Mouse (Mus musculus) embryo, embryonic 10.5 days (tissue): ENCODE results near the gene Spn.
"Not testable (repeated sequence)": the region's sequence is repeated elsewhere in the genome, so short reads cannot be mapped to it uniquely, and the experiment has no call there.

ENCODE experiments used
- DNase-seq: peaks from one replicate; pipeline ENCODE4 v3.0.0-alpha.2; 2015; ENCODE audit warnings: low spot score

Gene Spn

DNA sequence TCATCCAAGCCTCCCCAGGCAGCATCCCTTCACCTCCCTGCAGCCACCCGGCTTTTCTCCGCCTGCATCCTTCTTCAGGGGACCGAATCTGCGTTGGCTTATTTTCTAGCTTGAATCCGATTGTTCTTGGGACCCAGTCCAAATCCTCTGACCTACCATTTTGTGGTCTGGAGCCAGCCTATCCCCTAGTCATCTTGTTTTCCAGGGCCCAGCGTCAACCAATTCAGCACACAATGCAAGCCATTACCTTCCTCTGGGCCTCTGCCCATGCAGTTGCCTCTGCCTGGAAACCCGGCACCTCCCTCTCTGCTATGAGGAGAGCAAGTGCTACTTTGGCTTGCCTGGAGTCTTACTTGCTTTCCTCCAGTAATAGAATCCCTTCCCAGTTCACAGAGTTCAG is 32.1 kb downstream of the Spn start:
- DNase-seq: no peak

DNA sequence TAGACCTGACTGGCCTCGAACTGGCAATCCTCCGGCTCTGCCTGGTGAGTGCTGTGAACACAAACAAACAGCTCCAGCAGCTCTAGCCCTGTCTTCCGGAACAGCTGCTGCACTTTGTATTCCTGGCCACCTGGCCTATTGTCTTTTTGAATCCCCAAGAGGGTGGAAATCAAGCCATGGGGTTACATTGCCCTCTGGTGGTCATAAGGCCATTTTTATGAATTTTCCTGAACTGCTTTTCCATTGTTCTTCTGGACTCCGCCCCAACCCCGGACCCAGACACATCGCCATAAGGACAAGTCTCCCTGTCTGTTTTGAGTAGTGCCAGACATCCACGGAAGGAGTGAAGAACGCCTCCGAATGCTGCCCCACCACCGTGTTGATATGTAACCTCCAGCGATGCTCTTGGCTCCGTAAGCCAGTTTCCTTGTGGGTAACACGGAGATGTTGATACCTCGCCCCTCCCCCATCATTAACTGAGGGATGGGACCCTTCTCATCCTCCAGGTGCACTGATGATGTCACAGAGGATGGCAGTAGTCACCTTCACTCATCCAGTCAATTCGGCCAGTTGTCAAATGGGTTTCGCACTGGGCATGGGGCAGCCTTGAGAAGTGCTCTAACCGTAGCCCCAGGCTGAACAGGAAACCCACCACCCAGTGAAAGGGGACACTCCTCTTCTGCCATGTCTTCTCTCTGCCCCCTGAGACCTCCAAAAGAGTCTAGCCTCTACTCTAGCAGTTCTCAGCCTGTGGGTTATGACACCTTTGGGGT is 32.9 kb downstream of the Spn start:
- peak; percentile 97 for DNase-seq

DNA sequence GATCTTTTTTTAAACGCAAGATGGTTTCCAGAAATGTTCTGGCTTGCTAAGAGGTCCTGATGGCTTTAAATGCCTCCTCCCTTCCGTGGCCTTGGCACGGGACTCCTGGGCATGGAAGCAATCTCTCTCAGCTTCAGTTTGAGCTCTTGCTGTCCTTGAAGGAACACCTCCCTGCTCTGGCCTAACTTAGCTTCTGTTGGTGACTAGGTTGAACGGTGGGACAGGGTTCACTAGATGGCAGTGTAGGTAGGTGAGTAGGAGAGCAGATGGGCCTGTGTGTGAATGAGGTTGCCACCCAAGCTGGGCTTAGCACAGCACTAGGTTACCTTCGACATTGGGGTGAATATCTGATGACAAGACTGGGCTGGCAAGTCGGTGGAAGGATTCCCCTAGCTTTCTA is 33.7 kb downstream of the Spn start:
- no peak for DNase-seq

DNA sequence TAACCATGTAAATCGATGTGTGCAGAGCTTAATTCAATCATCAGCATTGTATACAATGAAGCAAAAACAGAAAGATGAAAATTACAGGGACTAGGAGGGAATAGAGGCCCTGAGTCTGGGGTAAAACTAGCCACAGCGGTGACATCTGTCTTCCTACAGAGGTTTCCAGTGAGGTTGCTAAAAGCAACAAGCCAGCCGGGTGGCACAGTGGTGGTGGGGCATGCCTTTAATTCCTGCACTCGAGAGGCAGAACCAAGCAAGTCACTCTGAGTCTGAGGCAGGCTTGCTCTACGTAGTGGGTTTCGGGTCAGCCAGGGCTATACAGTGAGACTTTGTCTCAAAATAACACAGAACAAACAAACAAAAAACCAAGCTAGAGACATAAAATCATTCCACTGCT is 35.5 kb downstream of the Spn start:
- DNase-seq: no peak

DNA sequence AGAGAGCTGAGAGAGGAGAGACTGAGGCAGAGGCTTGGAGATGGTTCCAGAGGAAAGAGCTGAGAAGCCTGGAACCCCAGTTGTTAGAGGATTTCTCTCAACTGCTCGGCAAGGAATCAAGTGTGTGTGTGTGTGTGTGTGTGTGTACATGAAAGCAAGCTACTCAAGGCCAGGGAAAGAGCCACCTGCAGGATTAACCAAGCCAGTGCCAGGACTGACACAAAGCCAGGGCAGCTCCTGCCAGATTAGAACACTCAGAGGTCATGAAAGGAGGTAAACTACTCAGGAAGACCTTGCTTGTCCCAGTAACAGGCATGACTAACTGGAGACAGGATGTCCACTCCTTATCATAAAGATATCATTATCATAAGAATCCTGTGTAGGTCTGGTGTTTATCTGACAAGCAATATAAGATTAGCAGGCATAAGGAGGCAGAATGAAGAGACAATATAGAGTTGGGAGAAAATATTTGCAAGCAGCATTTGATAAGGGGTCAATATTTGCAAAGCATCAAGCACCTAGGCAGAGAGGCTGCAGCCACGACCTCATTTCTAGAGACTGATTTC is 36.1 kb downstream of the Spn start:
- no peak for DNase-seq

DNA sequence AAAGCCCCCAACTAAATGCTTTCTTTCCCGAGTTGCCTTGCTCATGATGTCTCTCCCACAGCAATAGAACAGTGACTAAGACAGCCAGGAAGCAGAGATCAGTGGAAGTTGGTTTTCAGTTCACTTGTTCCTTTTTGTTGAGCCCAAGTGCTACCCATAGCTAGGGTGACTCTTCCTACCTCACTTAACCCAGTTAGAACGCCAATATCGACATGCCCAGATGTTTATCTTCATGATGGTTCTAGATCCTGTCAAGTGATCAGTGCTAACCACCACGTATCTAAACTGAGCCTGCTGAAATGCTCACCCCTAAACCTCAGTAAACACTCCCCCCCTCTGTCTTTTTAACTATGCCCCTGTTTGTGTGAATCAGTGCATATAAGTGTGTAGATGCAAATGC is 38.1 kb downstream of the Spn start:
- no peak for DNase-seq

DNA sequence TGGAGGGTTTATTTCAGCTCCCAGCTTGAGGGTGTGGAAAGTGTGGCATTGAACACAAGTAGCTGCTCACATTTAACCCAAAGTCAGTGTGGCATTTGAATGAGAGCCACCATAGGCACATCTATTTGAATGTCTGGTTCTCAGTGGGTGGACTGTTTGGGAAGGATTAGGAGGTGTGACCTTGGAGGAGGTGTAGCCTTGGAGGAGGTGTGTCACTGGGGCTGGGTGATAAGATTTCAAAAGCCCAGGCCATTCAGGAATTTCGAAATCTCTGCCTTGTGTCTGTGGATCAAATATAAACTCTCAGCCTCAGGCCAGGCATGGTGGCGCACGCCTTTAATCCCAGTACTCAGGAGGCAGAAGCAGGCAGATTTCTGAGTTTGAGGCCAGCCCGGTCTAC is 38.7 kb downstream of the Spn start:
- no peak for DNase-seq

DNA sequence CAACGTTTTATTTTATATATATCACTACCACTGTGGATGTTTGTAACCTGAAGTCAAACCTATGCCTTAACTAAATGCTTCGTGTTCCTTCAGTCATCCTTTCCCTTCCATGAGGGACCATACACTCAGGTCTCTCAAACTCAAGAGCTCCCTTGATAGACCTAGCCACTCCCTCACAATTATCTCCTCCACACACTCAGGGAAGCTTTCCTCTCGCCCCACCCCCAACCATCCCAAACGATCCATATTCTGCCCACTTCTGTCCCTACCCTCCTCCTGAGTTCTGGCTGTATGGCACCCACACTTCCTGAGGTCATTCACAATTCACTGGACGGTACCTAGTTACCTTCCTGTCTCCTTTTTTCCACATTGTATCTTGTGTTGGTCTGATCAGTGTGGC is 39.1 kb downstream of the Spn start:
- no peak for DNase-seq

DNA sequence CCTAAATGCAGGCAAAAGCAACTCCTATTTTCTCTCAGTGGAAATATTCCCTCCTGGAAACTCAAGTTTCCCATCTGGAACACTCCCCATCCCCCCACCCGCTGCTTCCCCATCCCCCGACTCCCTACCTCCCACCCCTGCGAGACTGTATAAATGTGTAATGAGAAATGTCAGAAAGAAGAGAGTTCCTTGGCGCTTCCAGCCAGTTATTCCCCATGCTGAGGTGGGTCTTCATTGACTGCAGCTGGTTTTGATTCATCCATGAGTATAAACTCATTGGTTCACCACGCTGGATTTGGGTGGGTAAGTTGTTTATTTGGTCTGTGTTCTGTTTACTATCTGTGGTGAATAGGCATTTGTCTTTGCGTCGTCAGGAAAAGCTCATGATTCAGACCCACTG is 41.2 kb downstream of the Spn start:
- no peak for DNase-seq

DNA sequence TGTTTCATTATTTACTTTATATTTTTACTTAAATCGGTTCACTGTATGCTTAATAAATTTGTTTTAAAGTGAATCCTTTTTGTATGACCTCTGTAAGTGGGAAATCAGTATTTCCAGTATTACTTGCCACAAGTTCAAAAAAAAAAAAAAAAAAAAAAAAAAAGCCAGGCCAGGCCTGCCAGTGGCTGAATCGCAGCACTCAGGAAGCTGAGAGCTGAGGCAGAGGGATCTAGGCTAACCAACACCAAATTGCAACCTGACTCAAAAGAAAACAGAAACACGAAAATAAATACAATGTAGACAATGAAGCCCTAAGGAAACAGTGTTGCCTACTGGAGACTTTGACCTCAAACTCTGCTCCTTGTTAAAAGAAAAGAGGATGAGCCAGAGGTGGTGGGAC is 43.7 kb downstream of the Spn start:
- DNase-seq: no peak

DNA sequence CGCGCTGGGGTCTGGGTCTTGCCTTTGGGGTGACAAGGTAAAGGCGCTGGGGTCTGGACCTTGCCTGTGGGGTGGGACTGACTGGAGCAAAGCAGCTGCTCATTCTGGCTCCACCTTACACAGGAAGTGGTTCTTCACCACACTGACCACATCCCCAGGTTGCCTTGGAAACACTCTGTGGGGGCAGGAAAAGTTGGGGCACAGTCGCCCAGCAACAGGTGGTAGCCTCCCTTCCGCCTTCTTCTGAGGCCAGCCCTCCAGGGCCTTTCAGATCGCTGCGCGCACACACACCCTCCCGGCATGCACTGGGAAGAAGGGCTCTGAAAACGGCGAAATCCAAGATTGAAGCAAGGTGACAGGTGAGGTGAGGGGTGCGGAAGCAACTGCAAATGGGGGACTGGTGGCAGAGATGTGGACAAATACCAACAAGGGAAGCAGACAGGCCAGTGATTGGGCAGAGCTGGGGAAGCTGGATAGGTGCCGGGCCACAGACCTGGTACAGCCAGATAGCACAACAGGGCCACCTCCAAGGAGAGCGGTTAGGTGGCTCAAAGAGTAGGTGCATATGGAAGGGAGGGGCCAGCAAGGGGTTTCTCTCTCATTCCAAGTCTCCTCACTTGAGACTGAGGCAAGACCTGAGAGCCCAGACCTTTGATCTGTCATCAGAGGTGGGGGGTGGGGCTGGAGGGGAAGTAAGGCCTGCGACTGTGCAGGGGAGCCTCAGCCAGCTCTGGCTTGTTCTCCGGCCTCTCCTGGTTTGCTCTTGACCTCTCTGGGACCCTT is 46.3 kb downstream of the Spn start, which contains the start of gene AI467606:
AI467606 (plus strand) TSS at position 246 of the 783 bp plus-strand sequence.
- DNase-seq: no peak

DNA sequence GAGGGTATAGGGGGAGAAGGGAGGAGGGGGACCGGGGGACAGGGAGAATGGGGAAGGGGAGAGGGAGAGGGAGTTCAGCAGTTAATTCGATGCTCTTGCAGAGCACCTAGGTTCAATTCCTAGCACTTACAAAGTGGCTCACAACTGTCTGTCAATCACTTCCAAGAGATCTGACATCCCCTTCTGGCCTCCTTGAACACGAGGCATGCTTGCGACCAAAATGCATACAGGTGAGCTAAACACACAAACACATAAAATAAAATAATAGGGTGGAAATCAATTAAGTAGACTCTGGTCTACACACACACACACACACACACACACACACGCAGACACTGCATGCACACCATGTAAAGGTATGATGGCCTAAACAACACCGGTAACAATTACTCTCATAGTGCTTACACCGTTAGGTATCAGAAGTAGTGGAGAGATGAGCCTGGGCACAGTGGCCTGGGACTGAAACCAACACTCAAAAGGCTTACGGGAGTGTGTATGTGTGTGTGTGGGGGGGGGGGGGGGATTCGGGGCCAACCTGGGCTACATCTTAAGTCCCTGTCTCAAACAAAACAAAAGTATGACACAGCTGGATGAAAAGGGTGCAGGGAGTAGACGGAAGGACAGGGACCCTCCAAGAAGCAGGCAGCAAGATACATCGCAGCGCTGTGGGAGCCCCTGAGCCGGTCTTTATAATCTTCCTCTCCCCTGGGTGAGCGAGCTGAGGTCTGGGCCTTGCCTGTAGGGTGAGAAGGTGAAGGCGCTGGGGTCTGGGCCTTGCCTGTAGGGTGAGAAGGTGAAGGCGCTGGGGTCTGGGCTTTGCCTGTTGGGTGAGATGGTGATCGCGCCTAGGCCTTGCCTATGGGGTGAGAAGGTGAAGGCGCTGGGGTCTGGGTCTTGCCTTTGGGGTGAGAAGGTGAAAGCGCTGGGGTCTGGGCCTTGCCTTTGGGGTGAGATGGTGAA is 47.2 kb downstream of the Spn start:
- DNase-seq: no peak

DNA sequence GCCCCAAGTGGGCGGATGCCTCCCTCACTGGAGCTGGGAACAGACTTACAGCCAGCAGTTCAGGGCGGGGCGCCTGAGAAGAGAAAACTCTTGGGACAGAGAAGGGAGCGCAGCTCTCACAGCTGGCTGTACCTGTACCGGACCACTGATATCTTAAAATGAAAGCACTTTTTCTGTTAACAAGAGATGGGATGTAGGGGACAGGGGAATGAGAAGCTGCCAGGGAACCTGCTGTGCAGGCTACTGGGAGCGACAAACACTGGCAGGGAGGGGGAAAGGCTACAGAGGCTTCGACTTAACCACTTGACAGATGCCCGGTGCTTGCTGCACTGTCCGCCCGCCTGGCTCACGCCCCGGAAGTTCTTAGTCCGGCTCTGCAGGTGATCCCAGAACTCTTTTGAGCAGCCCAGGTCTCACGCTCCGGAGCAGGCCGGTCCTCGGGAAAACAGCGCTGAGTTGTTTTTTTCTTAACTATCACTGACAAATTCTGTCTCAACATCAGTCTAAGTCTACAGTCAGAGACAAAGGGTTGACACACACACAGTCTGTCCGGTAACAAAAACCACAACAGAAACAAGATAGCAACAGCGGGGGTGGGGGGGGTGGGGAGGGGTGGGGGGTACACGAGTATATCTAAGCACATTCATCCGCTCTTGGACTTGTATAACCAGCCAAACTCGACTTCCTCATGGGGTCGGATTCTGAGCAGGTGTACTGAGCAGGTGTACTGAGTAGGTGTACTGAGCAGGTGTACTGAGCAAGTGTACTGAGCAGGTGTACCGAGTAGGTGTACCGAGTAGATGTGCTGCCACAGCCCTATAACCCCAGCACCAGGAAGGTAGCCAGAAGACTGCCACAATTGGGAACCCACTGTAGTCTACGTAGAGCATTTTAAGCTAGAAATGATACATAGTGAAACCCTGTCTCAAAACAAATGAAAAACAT is 48.5 kb downstream of the Spn start:
- DNase-seq: peak; percentile 29

DNA sequence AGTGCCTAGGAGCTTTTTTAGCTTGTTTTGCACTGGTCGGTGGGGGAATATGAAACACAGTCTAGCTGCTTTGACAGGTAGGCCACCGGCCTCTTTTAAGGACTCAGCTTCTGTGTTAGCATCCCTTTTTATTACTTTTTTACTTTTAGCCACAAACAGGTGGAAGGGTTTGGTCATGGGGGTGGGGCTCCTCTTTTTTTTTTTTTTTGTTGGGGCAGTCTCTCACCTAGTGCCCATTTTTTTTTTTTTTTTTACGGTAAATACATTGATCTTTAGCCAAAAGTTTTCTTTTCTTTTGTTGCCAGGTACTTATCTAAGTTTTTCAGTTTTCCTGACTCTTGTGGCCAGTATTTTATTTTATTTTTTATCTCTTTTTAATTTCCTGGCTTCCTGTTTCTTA is 49.5 kb downstream of the Spn start:
- DNase-seq: no peak

DNA sequence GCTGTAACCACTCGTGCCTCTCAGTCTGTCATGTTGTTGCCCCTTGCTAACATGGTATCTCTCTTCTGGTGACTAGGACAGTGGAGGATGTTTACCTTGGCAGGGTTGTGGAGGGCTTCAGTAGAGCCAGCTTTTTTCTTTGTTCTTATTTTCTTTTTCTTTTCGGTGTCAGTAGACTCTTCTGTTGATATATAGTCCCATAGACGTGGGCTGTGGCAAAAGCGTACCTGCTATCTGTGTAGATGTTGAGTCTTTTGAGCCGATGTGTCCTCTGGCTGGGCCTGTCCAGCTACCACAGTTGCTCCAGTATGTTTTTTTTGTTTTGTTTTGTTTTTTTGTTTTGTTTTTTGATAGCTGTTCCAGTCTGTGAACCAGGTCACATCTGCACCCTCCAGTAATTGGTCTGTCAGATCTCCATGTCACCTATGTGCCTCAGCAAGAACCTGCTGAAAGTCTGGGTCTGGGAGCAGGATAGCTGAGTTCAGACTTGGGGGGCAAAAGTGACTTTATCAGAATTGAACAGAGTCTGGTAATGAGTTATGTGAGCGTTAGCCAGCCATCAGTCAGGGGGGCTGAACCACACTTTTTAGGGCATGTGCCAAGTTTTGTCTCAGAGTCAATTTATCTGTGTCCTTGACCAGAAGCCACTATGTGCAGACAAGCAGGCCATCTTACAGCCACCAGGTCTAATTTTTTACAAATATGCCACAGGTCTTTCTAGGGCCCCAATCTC is 50.2 kb downstream of the Spn start, which contains the start of gene Zg16:
Zg16 (minus strand) TSS at position 51 of the 733 bp plus-strand sequence.
- not testable (repeated sequence) for DNase-seq

DNA sequence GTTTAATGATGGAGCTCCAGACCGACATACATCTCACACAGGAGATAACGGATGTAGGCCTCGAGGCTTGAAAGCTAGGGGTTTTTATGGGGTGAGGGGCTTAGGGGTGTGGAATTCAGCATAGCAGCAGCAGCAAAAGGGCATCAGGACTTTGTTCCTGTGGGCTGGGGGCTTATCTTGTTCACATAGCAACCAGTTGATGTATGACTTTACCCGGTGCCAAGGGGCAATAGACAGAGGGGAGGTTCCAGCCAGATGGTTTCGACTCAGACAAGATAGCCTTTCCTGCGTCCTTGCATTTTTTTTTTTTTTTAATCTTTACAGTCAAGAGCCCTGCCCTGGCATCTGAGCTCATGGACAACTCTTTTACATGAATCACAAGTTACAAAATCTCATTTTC is 51.9 kb downstream of the Spn start:
- not testable (repeated sequence) for DNase-seq

DNA sequence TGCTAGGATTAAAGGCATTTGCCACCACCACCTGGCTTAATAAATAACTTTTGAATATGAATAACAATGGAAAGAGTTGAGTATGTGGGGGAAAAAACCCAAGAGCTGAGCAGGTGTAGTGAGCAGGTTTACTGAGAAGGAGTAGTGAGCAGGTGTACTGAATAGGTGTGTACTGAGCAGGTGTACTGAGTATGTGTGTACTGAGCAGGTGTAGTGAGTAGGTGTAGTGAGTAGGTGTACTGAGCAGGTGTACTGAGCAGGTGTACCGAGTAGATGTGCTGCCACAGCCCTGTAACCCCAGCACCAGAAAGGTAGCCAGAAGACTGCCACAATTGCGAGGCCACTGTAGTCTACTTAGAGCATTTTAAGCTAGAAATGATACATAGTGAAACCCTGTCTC is 52.8 kb downstream of the Spn start:
- no peak for DNase-seq

DNA sequence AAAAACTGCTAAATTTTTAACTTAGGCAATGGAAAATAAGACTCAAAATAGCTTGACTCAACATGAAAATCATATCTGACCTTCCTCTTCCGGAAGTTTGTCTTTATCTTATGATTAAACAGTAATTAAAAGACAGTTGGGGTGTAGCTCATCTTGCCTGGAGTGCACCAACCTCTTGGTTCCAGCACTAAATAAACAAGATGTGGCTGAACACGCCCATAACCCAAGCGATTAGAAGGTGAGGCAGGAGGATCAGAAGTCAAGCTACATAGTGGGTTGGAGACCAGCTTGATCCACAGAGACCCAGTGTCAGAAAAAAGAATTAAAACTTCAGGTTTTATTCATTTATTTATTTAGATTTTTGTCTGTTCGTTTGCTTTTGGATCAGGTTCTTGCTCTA is 53.9 kb downstream of the Spn start:
- no peak for DNase-seq

DNA sequence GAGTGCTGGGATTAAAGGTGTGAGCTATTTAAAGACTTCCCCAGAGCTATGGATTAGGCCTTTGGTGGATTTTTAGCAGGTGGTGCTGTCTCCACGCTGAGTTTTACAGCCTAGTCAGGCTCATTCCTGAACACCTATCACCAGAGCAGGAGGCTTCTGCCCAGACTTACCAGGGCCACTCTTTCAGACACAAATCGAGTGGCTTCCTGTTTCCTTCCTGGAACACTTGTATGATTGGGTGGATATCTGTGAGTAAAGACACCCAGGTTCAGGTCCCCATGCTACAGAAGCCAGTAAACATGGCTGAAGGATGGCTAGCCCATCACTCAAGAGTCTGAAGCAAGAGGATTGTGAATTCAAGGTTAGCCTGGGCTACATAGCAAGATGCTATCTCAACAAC is 54.6 kb downstream of the Spn start:
- no peak for DNase-seq

DNA sequence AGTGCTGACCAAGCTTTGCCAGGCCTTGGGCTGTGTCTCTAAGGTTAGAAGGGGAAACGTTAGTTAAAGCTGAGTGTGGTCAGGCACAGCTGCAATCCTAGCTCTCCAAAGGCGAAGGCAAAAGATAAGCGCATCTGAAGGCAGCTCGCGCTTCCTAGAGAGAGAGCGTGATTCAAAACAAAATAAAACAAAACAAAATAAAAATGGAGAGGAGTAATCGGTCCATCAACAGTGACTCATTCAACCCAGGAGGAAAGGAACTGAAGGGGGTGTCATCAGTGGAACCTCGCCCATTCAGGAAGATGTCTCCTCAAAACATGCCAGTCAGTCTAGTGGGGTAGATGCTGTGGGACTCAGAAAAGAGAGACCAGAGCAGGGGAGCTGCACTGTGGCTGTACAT is 55.4 kb downstream of the Spn start:
- DNase-seq: no peak
